Mouse (Mus musculus) retina, postnatal 7 days (tissue): ENCODE measurements around the gene Gm49387.

Source experiments
- DNase-seq: peaks from one replicate; pipeline ENCODE4 v3.0.0-alpha.2; 2012; ENCODE audit warnings: low read depth, low spot score

Gm49387 gene

DNA sequence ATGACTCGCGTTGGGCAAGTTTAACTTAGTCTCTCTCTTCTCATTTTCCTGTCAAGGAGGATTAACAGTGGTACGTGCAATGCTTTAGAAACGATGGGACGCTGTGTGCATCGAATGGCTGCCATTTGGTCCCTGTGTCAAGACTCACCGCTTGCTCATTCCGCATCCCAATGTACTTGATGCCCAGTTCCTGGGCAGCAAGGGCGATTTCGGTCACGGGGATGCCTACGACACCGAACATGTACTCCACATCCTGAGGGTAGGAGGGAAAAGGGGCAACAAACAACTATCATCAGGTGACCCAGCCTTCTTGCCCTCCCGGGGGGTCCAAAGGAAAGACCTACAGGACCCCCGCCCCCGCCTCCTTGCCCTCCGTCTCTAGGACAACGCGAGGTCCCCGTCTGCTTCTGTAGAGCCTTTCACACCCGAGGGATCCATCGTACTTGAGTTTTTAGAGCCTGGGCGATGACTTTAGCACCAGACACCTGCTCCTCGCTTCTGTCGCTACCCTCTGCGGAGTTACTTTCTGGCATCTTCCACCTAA, at the start of gene Gm49387:
Gene Gm49387 (minus strand): TSS at position 533 of the 544 bp plus-strand sequence.
- DNase-seq: no peak

DNA sequence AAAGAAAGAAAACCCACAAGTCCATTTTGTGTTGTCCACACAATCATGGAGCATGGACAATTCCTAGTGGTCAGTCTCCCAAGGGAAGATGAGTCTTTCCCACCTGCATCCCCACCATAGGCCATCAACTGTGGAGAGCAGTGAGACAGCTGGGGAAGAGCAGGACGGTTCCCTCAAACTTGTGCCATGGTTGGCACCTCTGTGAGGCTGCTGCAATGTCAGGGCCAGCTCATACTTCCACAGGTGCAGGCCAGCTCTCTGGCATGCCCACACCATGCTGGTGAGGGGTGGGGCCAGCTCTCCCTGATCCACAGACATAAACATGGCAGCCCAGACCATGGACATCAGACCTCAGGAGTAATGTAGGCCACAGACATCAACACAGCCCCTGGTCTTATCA, 45.6 kb upstream of the Gm49387 start:
- no peak for DNase-seq

DNA sequence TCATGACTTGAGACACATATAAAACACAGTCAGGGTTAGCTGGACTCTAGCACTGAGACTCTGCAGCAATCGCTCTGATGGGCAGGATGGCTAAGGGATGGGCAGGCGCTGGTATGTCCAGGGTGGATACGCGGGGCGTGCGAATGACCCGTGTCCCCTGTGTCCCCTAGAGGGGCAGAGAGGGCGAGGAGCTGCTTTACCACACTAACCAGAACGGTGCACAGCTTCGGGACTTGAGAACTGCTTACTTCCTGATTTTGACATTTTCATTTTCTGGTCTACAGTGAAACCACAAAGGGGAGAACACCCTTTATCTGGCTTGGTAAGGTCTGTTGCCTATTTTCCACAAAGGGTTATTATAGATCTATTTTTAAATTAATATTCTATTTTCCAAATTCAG, 45.0 kb upstream of the Gm49387 start:
- DNase-seq: no peak

- DNase-seq: no peak
Observed at GRCm38 (mm10) chr14:31684343-31685040, 43.8 kb upstream of the Gm49387 start.

DNA sequence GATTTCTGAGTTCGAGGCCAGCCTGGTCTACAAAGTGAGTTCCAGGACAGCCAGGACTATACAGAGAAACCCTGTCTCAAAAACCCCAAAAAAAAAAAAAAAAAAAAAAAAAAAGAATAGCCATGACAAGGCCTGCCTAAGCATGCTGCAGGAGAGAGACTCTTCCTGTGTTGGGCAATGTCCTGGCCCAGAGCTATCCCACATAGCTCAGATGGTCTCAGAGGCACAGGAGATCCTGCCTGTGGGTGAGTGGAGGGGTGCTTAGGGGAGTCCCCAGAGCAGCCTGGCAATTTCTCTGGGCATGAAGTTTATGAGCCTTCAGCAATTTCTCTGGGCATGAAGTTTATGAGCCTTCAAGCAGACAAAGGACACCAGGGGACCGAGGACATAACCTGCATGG, 42.9 kb upstream of the Gm49387 start:
- DNase-seq: no peak

- DNase-seq: no peak
Observed at GRCm38 (mm10) chr14:31681931-31682555, 41.4 kb upstream of the Gm49387 start.

GRCm38 (mm10) chr14:31681291-31681690, 40.6 kb upstream of the Gm49387 start:
- DNase-seq: no peak

- DNase-seq: no peak
Observed at GRCm38 (mm10) chr14:31680656-31681055, 40.0 kb upstream of the Gm49387 start.

- DNase-seq: no peak
Observed at GRCm38 (mm10) chr14:31671635-31672320, 31.1 kb upstream of the Gm49387 start.

DNA sequence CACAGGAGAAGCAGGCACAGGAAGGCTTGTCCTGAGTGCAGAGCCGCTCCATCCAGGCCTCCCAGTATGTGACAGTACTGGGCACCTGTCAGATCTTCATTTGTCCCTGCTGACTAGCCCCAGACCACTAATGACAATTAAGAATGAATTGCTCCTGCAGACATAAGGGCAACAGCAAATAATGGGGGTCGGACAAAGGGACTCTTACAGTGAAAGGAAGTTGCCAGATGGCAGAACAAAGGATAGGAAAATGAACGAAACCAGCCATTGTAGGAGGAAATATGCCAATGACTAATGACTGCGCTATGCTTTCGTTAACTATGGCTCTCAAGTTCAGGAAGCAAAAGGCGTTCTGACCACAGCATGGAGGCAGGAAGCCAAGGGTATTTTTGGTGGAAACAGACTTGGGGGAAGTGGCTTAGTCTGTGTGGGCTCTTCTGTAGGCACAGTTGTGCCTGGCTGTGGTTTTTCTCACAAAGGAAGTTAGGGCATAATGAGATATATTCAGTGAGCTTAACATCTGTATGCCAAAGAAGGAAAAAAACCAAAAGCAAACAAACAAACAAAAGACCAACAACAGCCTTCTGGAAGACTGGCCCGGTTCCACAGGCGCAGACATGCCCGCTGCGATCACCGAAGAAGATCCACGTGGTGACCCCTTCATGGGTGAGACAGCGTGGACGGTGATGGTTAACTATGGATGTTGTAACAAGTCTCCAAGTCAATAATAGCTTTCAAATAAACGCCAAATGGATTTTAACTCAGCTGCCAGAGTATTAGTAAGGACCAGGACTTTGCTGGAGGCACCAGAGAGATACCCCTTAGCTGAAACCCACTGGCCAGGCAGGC, 29.2 kb upstream of the Gm49387 start:
- DNase-seq: no peak

DNA sequence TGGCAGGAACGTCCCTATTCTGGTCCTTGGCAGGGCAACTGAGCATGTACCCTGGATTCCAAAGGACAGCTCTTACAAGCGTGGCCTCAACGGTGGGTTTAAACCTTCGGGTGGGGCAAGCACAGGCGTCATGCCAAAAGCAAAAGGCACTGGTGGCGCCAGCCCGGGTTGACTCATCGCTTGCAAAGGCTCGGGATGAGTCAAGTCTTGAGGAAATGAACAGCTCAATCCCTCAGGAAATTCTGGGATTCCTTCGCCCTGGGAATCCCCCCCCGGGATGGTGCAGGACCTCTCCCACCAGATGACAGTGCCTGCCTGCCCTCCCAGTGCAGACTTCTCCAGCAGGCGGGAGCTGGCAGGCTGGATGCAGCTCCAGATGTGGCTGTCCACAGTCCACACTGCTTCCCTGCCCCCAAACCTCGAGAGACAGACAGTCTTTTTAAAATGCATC, 28.5 kb upstream of the Gm49387 start:
- no peak for DNase-seq

- no peak for DNase-seq
Observed at GRCm38 (mm10) chr14:31668326-31668725, 27.6 kb upstream of the Gm49387 start.

GRCm38 (mm10) chr14:31667741-31668140, 27.1 kb upstream of the Gm49387 start:
- no peak for DNase-seq

- DNase-seq: no peak
Observed at GRCm38 (mm10) chr14:31666931-31667705, 26.4 kb upstream of the Gm49387 start.

DNA sequence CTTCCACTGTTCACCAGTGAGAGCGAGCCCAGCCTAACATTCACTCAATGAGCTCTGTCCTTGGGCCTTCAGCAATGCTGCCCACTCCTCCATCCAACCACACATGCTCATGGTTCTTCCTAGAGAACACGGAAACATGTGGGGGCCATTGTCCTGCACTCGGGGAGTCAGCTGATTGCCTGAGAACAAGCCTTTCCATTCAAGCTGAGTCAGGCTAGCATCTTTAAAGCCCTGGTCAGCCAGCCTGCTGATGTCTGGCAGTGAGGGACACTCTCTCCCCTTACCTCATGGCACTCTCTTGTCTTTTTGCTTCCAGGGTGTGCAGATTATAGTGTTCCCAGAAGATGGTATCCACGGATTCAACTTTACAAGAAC, 24.9 kb upstream of the Gm49387 start:
- DNase-seq: no peak

DNA sequence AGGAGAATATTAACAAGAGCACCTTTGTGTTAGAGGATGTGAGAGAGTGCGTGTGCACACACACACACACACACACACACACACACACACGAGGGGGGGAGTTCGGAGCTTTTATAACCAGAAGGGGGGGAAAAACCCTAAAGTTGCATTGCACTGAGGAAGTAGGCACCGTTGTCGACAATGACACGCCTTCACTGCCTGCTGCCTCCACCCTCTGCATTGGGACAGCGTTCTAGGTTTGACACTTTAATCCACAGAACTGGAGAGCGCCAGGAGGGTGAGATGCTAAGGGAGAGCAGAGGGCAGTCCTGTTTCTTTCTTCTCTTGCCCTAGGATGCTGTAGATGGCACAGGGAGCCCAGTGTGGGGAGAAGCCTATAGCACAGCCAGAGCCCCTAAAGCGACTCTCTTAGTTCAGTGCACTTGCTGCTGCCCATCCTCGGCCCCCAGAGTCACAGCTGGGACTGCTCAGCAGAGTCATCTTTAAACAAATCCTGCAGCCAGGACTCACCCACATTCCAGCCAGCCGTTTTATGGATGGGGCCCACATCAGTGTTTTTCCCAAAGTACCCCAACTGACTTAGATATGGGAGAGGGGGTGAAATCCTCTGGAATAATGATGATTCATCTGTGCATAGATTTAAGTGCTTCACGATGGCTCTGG, 24.4 kb upstream of the Gm49387 start:
- no peak for DNase-seq

DNA sequence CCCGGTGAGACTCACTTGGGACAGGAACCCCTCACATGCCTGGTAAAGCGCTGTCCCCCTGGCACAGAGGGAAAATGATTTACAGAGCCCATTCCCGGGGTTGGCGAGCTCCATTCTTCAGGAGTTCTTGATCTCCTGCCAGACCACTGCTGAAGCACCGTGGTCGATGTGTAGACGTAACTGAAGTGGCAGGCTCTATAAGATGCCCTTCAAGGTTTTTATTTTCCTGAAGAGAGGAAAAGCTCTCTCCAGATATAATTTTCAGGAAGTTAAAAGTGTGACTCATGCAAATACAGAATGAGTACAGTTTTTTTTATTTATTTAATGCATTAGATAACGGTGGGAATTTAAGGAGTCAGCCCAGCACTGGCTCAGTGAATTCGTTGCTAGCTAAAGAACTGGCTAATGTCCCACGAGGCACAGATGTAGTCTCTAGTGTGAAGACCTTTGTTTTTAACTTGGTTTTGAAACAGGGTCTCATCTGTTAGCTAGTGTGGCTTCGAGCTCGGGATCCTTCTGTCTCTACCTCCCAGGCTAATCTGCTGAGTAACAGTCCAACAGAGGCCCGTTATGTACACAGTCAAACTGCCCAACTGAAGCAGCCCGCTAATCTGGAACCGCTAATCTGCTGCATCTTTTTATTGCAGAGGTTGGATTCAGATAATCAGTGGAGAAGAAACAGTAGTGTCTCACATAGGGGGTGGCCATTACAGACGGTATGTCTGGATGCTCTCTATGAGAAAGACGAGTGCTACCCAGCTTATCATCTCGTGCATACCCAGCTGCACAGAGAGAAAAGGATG, 23.6 kb upstream of the Gm49387 start:
- DNase-seq: no peak

DNA sequence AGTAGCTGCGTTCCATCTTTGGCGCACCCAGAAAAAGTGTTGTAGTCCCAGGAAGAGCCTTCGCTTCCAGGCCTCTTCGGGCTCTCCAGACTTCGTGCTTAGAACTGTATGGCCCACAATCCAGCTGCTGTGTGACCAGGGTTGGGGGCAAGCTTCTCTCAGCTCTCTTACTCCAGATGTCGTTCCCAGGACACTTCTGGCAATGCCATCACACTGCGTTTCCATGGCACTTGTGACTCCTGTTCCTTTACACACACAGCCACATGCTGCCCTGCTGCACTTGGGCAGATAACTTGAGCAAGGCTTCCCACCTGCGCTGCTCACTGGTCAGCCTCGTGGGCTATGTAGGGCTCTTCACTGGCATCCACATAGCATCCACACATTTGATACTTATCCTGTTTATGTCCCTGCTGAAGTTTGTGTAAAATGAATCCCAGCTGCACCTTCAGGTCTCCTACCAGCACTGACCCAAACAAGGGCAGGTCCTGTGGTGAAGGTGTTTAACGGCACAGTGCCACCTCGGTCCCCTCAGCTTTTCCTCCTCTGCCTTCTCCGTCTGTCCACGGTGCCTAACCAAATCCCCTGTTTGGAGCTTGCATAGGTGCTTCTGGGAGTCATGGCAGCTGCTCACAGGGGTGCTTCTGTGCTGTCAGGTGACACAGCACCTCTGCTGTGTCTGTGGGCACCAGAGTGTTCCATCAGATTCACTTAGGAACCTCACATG, 22.9 kb upstream of the Gm49387 start:
- no peak for DNase-seq
